Mouse (Mus musculus) liver, embryonic 14.5 days (tissue): ENCODE results near the gene Myo1a.

ENCODE experiments used
- CTCF ChIP-seq: IDR thresholded peaks from 2 replicates; pipeline ENCODE4 v1.5.1; 2016; ENCODE audit warnings: antibody characterized with exemption, low read depth, control low read depth
- EP300 ChIP-seq: IDR thresholded peaks from 2 replicates; pipeline ENCODE4 v1.6.1; 2016; ENCODE audit warnings: antibody characterized with exemption, low read depth

DNA sequence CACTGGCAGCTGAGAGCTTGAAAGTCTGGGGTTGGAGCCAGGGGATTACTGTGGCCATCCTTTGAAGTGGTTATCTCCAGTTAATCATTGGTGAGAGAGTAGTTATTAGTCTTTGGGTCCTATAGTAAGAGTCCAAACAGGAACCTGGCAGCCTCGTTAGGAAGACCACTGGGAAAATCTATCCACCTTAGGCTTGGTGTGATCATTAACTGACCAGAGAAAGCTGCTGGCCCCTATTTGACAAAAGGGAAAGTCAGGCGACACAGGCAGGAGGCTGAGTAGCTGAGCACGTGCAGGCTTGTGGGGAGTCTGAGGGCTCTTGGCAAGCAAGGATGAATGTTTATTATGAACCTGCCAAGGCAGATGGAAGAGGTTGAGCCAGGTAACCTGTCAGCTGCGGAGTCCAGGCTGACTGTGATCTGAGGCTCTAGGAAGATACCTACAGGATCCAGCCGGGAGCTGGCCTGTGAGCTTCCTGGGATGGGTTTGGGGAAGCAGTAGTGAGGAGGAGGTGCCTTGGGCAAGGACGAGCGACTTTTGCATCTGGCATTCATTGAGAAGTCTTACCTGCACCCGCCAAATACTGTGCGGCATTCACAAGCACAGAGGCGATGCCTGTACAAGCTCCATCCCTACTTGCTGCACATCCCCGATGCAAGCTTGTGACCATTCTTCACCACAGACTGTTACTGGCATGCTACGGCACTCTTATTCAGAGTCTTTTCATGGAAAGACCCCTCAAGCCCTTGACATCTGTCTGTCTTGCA lies 59.1 kb downstream of the Myo1a start:
- TF ChIP-seq CTCF (no peak), EP300 (no peak)
